Mouse (Mus musculus): ENCODE data around the gene 0610030E20Rik.

Gene 0610030E20Rik

DNA sequence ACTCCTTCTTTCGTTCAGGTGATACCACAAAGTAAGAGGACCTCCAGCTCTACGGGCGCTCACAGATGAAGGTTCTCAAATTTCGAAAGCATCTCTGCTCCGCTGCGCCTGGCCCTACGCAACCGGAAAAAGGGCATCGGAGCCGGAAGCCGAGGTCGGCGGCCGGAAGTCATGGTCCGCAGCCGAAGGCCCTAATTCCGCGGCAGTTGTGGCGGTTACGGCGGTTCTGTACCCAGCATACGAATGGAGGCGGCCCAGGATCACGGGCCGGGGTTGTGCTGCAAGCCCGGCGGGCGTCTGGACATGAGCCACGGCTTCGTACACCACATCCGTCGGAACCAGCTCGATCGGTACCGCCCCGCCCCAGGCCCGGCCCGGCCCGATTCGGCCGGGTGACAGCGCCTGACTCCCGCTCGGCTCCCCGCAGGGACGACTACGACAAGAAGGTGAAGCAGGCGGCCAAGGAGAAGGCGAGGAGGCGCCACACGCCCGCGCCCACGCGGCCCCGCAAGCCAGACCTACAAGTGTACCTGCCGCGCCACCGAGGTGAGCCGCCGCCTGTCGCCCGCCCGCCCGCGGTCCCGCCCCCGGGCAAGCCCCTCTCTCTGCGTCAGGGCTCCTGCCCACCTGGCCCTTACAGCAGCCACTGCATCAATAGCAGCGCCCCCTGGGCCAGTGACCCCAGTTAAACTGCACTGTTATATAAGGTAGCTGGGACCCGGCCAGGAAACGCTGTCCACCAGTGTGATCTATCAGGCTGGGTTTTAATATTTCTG, at the start of gene 0610030E20Rik:
0610030E20Rik (plus strand) TSS at position 152 of the 776 bp plus-strand sequence.
- DNase-seq (ENCODE audit: low spot score in 2 of 2) = peak; percentile 72 to 75

DNA sequence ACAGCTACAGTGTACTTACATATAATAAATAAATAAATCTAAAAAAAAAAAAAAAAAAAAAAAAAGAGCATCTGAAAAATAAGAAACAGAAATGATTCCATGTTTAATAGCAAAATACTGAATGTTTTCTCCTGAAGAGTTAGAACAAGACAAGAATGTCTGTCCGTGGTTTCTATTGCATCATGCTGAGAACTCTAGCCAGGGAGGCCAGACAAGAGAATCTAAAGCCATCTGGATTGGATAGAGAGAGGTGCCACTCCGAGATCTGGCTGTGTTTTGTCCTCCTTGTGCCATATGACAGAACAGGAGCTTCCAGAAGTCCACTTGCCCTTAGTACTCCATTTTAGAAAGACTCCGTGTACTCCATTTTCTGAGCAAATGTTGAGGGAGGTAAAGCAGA, 49.3 kb upstream of the 0610030E20Rik start:
- no peak for DNase-seq (ENCODE audit: low spot score in 2 of 2)

DNA sequence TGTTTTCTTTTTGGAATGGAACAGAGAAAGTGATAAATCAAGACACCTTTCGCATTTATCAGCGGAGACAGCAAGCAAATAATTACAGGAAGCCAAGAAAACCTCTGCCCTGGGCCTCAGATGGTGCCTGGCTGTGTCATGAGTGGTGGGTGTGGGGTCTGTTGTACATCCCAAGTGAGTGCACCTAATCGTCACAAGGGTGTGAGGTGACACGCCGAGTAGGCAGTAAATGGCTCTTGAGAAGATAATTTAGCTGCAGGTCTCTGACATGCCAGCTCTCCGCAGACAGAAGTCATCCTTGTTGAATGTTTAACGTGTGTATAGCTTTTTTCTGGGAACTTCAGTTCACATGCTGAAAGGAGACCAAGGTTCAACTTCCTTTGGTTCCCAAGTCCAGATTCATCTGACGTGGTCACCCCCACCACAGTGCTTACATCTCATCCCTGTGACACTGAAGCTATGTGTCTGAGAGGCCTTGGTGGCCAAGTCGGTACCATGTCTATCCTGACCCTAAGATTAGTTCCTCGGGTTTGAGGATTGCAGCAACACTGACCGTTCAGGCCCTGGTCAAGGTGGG, 44.7 kb upstream of the 0610030E20Rik start:
- DNase-seq (ENCODE audit: low spot score in 2 of 2) = no peak

GRCm38 (mm10) chr6:72303510-72303909, 43.6 kb upstream of the 0610030E20Rik start:
- no peak for DNase-seq (ENCODE audit: low spot score in 2 of 2)

DNA sequence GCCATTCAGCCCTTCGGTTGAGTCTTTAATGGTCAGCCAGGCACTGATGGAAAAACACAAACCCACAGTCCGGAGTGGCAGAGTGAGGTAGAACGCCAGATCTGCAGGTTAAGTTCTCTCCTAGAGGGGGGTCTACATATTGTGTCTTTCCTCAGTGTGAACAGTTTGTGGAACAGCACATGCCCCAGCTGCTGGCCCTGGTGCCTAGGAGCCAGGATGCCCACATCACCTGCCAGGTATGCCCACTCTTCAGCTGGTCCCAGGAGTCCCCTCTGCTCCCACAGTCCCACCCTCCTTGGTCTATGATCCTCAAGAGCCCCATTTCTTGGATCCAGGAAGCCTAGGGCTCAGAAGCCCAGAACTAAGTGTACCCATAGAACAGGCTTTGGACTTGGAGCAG, 34.9 kb upstream of the 0610030E20Rik start:
- no peak for DNase-seq (ENCODE audit: low spot score in 2 of 2)

DNA sequence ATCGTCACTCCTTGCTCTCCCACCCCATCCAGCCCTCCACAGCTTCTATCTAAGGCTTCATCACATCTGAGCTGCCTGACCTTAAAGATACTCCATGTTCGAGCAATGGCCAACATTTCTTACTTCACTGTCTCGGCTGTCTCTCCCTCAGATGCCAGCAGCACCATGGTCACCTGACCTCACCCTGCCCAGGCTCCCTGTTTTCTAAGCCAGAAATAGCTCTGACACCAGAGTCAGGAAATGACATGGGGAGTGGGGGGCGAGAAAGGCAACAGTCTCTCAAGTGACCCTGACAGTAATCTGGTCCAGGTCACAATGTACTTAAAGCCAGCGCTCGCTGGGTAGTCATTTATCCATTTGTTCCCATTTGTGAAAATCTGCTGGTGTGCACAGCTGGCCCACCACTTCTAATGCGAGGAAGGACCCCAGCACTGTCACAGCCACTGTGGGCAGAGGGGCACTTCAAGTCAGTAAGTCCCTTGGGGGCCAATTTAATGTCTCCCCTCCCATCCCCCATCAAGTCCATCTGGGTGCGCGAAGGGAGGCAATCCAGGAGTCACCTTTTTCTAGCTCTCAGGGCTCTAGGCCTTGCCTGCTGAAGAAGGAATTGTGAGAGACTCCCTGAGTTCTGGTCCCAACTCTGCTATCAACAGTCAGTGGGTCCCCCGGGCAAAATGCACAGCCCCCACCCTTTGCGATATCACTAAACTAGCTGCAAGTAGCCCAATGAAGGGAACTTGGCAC, 33.8 kb upstream of the 0610030E20Rik start:
- no peak for DNase-seq (ENCODE audit: low spot score in 2 of 2)

GRCm38 (mm10) chr6:72315384-72315783, 31.7 kb upstream of the 0610030E20Rik start:
- no peak for DNase-seq (ENCODE audit: low spot score in 2 of 2)

DNA sequence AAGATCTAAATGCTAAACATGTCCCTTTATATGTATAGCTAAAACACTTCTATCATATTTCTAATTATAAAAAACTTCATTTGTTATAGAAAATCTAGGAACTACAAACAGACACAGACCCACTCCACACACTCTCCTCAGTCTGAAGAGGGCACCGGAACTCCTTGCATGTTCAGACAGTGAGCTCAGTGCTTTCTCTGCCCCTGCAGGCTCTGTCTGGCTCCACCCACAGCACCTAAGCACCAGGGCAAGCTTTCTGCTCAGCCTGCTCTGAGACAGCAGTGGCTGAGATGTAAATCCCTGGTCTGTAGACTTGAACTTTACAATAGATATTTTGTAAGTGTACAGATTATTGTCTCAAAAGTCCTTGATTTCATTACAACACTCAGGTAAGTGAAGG, 31.1 kb upstream of the 0610030E20Rik start:
- no peak for DNase-seq (ENCODE audit: low spot score in 2 of 2)

- no peak for DNase-seq (ENCODE audit: low spot score in 2 of 2)
These were observed 28.7 kb upstream of the 0610030E20Rik start for GRCm38 (mm10) chr6:72318440-72318839.

DNA sequence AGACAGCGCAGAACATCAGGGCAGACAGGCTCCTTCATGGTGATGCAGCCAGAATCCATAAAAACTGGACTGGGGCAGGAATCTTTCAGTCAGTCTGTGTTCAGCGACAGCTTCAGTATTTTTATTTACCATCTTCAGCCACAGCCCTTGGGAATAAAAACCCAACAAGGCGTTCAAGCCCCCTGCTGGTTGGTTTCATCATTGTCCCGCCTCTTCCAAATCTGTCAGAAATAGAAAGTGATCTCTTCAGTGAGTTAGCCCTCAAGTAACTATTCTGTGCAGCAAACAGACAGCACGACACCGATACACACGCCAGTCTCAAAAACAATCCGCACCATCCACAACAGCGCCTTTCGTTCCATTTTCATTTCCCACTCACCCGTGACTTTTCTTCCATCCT, 28.1 kb upstream of the 0610030E20Rik start:
- no peak for DNase-seq (ENCODE audit: low spot score in 2 of 2)

- no peak for DNase-seq (ENCODE audit: low spot score in 2 of 2)
These were observed 24.2 kb upstream of the 0610030E20Rik start for GRCm38 (mm10) chr6:72322936-72323335.

GRCm38 (mm10) chr6:72323786-72324508, 23.2 kb upstream of the 0610030E20Rik start:
- no peak for DNase-seq (ENCODE audit: low spot score in 2 of 2)

DNA sequence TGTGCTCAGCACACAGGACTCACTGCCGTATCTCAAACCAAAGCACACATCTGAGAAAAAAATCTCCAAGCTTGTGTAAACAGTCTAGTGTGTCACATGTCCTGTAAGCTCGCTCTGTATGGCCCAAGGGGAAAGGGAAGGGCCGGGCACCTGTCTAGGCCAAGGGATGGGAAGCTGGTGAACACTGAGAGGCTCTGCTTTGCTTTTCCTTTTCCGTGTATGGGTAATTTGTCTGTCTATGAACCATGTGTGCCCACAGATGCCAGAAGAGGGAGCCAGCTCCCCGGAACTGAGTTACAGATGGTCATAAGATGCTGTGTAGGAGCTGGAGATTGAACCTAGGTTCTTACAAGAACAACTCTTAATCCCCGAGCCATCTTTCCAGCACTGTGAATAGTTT, 20.8 kb upstream of the 0610030E20Rik start:
- peak in 1 of 2 experiments; percentile 28 for DNase-seq (ENCODE audit: low spot score in 2 of 2)

GRCm38 (mm10) chr6:72329019-72329418, 18.1 kb upstream of the 0610030E20Rik start:
- no peak for DNase-seq (ENCODE audit: low spot score in 2 of 2)

DNA sequence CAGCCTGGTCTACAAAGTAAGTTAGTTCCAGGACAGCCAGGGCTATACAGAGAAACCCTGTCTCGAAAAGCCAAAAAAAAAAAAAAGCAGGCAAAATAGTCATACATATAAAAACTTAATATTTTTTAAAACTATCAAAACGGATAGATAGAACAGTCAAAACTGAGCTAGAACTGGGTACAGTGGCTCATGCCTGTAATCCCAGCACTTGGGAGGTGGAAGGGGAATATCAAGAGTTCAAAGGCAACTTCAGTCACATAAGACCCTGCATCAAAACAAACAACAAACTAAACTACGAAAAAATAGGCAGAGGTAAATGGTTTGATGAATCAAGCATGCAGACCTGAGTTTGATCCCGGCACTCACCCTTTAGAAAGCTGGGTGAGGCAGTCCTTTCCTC, 17.0 kb upstream of the 0610030E20Rik start:
- DNase-seq (ENCODE audit: low spot score in 2 of 2) = no peak

GRCm38 (mm10) chr6:72333111-72333510, 14.0 kb upstream of the 0610030E20Rik start:
- no peak for DNase-seq (ENCODE audit: low spot score in 2 of 2)

GRCm38 (mm10) chr6:72340481-72340880, 6.6 kb upstream of the 0610030E20Rik start:
- no peak for DNase-seq (ENCODE audit: low spot score in 2 of 2)

DNA sequence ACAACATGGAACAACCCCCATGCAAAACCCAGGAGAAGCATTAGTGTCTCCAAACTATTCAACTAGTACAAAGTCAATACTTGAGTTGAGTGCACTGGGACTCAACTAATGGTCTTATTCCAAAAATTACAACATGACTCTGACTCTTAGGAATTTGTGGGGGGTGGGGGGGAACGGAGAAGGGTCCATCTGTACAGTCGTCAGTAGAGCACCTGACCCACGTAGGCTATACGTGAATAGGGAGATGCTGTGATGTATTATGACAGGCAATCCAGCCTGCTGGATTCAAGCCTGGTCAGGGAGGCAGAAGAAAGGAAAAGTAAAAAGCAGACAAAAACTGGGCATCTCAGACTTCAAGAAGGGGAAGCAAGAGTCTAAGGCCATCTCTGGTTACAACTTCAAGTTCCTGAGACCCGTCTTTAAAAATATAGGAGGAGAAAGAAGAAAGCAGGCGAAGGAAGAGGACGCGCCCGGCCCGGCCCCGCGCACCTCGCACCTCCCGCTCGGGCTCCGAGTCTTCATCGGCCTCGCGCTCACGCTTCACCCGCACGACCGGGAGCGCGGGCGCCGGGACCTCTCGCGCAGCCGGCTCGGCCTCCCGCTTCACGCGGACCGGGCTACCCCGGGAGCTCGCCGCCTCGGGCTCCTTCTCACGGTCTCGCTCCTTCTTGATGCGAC, 2.6 kb upstream of the 0610030E20Rik start:
- no peak for DNase-seq (ENCODE audit: low spot score in 2 of 2)

DNA sequence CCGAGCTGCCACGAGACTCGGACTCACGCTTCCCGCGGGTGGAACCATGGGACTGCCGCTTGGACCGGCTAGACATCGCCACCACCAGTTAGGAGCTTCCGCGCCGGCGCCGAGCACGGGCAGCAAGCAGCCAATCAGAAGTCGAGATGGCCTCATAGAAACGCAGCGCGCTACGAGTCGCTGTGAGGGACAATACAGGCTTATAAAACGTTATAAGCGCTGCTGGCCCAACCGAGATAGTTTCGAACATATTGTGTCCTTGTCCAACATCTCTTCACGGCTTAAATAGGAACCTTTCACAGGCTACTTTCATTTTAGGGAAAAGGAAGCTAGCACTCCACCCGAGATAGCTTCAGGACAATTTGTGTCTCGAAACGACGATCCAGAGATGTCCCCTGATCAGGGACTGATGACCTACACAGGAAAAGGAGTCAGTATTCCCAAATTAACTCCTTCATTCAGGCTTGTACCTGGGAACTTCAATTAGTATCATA, 2.0 kb upstream of the 0610030E20Rik start, which contains the start of gene Usp39:
Usp39 (minus strand) TSS at position 111 of the 494 bp plus-strand sequence.
- peak; percentile 83 to 89 for DNase-seq (ENCODE audit: low spot score in 2 of 2)

DNA sequence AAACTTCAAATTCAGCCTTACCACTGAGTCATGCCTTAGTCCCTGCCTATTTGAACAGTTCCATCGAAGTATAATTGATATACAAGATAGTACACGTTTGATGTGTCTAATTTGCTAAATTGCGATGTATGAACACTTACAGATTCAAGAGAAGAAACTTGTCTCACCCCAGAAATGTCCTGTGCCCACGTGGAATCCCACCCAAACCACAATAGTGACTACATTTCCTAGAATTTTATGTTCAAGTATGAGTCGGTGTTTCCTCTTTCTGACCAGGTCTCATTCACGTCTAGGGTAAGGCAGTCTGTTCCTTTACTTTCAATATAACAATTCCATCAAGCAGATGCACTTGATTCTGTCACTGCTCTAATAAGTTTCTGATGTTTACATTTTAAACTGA, 1.5 kb upstream of the 0610030E20Rik start:
- DNase-seq (ENCODE audit: low spot score in 2 of 2) = no peak

DNA sequence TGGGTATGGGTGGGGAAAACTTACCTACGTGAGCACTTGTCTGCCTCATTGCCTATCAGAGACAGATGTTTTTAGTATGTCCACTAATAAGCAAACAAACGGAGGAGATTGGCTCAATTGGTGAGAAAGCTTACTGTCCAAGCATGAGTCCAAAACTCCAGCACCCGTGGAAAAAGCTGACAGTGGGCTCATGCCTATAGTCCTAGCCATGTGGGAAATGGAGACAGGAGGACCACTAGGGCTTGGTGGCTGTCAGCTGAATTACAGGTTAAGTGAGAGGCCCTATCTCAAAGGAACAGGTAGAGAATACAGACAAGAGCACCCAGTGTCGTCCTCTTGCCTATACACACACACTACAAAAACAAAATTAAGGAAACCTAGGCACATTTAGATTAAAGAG, 856 bp upstream of the 0610030E20Rik start:
- no peak for DNase-seq (ENCODE audit: low spot score in 2 of 2)

Data from natural killer cell, adult 2 months (primary cell).